Comparison of ENCODE assay signal across 8 mouse cellular contexts in the genomic region with DNA sequence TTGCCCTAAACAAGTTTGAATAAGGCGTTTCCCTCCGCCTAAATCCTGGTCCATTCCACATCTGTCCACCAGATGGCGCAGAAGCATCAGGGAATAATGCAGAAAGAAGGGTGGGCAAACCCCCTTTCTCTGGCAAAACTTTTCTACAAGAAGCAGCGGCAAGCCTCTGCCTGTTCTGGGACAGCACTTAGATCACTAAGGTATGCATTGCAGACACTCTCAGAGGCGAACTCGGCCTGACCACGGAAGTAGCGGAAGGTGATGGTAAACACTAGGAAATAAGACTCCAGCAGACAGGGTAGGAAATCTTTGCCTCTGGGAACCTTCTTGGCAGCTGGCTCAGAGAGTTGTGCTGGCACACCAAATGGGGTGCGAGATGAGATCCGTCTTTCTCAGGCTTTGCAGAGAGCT. TPM values are rescaled to one million over a fixed set of nuclear protein-coding genes. Genes with fewer than 3 reads are reported as not detected.
A peak's percentile ranks its signal among the peaks of the same experiment; 100 is the strongest.
DNase-seq lines count a peak whose midpoint lies in the region; ATAC-seq and TF ChIP-seq lines count a peak whose summit lies in the region.

No protein-coding gene starts in this region.

- peak; percentile 95 for TF ChIP-seq CTCF in E14TG2a.4 (conservative IDR thresholded peaks at IDR 0.05; ENCODE audit: low read length)
- TF ChIP-seq CTCF in brain, embryonic 14.5 days (IDR thresholded peaks at IDR 0.05; ENCODE audit: borderline replicate concordance, extremely low read depth, insufficient read depth, insufficient read length), result peak; percentile 92
- TF ChIP-seq CTCF in liver, postnatal 0 days (IDR thresholded peaks at IDR 0.05; ENCODE audit: low read depth), result peak; percentile 96

- no peaks in the 10 kb centered on the region for H3K36me3 ChIP-seq in E14TG2a.4 (ENCODE audit: insufficient read depth, low read length)
- no peaks in the 10 kb centered on the region for H3K36me3 ChIP-seq in forebrain, embryonic 12.5 days (replicated peaks)
- H3K36me3 ChIP-seq in heart, embryonic 16.5 days (ENCODE audit: control insufficient read depth, insufficient read depth), result no peaks in the 10 kb centered on the region
- H3K36me3 ChIP-seq in liver, postnatal 0 days (replicated peaks; ENCODE audit: insufficient read depth, low read length), result no peaks in the 10 kb centered on the region
- H3K36me3 ChIP-seq in neural tube, embryonic 15.5 days, result no peaks in the 10 kb centered on the region

- no peak for TF ChIP-seq EP300 in liver, postnatal 0 days (IDR thresholded peaks at IDR 0.05; ENCODE audit: low read depth)

- H3K4me1 ChIP-seq in E14TG2a.4 (replicated peaks; ENCODE audit: low read depth, low read length), result peaks cover 78% of the 10 kb centered on the region
- peaks cover 4% of the 10 kb centered on the region; the same call in 1 of the 2 replicates for H3K4me1 ChIP-seq in forebrain, embryonic 12.5 days
- peaks cover 9% of the 10 kb centered on the region for H3K4me1 ChIP-seq in heart, embryonic 16.5 days (ENCODE audit: control insufficient read depth, insufficient read depth, low read length)
- peaks cover 8% of the 10 kb centered on the region for H3K4me1 ChIP-seq in liver, postnatal 0 days (ENCODE audit: insufficient read depth)
- H3K4me1 ChIP-seq in neural tube, embryonic 15.5 days, result peaks cover 10% of the 10 kb centered on the region

- H3K9me3 ChIP-seq in E14TG2a.4 (ENCODE audit: low read length), result no peaks in the 10 kb centered on the region
- no peaks in the 10 kb centered on the region for H3K9me3 ChIP-seq in forebrain, embryonic 12.5 days
- no peaks in the 10 kb centered on the region for H3K9me3 ChIP-seq in heart, embryonic 16.5 days (replicated peaks; ENCODE audit: control insufficient read depth, low read length)
- H3K9me3 ChIP-seq in liver, postnatal 0 days (ENCODE audit: low read length), result no peaks in the 10 kb centered on the region
- H3K9me3 ChIP-seq in neural tube, embryonic 15.5 days (replicated peaks), result no peaks in the 10 kb centered on the region

- peak overlapping the region; percentile 43 for H3K4me3 ChIP-seq in E14TG2a.4 (replicated peaks; ENCODE audit: low read length)
- no peak overlapping the region for H3K4me3 ChIP-seq in forebrain, embryonic 12.5 days (replicated peaks)
- H3K4me3 ChIP-seq in heart, embryonic 16.5 days (ENCODE audit: low read length), result peak overlapping the region; percentile 51
- H3K4me3 ChIP-seq in liver, postnatal 0 days (ENCODE audit: low read depth, low read length), result peak overlapping the region; percentile 18; the same call in 1 of the 2 replicates
- H3K4me3 ChIP-seq in neural tube, embryonic 15.5 days (replicated peaks), result no peak overlapping the region

- no peak overlapping the region for H3K27ac ChIP-seq in forebrain, embryonic 12.5 days
- no peak overlapping the region for H3K27ac ChIP-seq in heart, embryonic 16.5 days (ENCODE audit: low read length)
- H3K27ac ChIP-seq in liver, postnatal 0 days (ENCODE audit: low read depth), result no peak overlapping the region
- H3K27ac ChIP-seq in neural tube, embryonic 15.5 days (replicated peaks), result no peak overlapping the region

- TF ChIP-seq POLR2A in brain, embryonic 14.5 days (IDR thresholded peaks at IDR 0.05; ENCODE audit: borderline replicate concordance, extremely low read depth, insufficient read depth, insufficient read length, poor library complexity, severe bottlenecking), result no peak

- peak overlapping the region; percentile 24 for H3K4me2 ChIP-seq in forebrain, embryonic 12.5 days
- H3K4me2 ChIP-seq in heart, embryonic 16.5 days (ENCODE audit: low read depth, low read length), result peak overlapping the region; percentile 80
- H3K4me2 ChIP-seq in liver, postnatal 0 days (ENCODE audit: low read depth, low read length), result peak overlapping the region; percentile 68
- H3K4me2 ChIP-seq in neural tube, embryonic 15.5 days, result peak overlapping the region; percentile 46

- no peak overlapping the region for H3K9ac ChIP-seq in forebrain, embryonic 12.5 days
- peak overlapping the region; percentile 69 for H3K9ac ChIP-seq in heart, embryonic 16.5 days (ENCODE audit: low read length)
- no peak overlapping the region; the same call in 1 of the 2 replicates for H3K9ac ChIP-seq in liver, postnatal 0 days (replicated peaks)
- H3K9ac ChIP-seq in neural tube, embryonic 15.5 days (replicated peaks), result no peak overlapping the region

- ATAC-seq in forebrain, embryonic 12.5 days (ENCODE audit: low FRiP score), result no peak
- ATAC-seq in heart, embryonic 16.5 days (replicated peaks; ENCODE audit: extremely low read depth, insufficient read depth, low FRiP score), result no peak
- no peak for ATAC-seq in liver, postnatal 0 days
- ATAC-seq in neural tube, embryonic 15.5 days (ENCODE audit: low FRiP score), result no peak

- peak; percentile 88 for DNase-seq in brain, embryonic 14.5 days (ENCODE audit: low read depth)
- DNase-seq in kidney, postnatal 36 days, result peak; percentile 63 to 85
- peak; percentile 76 for DNase-seq in liver, postnatal 0 days
- peak; percentile 70 for DNase-seq in thymus, postnatal 0 days (ENCODE audit: low spot score)

- H3K27me3 ChIP-seq in E14TG2a.4 (ENCODE audit: insufficient read depth, low read length), result no peaks in the 10 kb centered on the region
- no peaks in the 10 kb centered on the region for H3K27me3 ChIP-seq in forebrain, embryonic 12.5 days
- no peaks in the 10 kb centered on the region for H3K27me3 ChIP-seq in heart, embryonic 16.5 days (ENCODE audit: control insufficient read depth, insufficient read depth, low read length)
- no peaks in the 10 kb centered on the region for H3K27me3 ChIP-seq in liver, postnatal 0 days (ENCODE audit: insufficient read depth, low read length)
- H3K27me3 ChIP-seq in neural tube, embryonic 15.5 days (replicated peaks), result no peaks in the 10 kb centered on the region

- WGBS in forebrain, embryonic 12.5 days, result 13% methylated on average over 10 of the region's 10 CpGs
- under 1% methylated on average over 10 of the region's 10 CpGs for WGBS in heart, embryonic 16.5 days
- 11% methylated on average over 10 of the region's 10 CpGs for WGBS in liver, postnatal 0 days (ENCODE audit: insufficient replicate concordance)
- whole genome bisulfite sequencing in neural tube, embryonic 15.5 days, result 8% methylated on average over 10 of the region's 10 CpGs

RNA-seq across cellular contexts. Expression of a gene that starts 7.2 kb away (rescaled TPM):
- 0.16 and 0.18 TPM in 2 replicates for polyA plus RNA-seq in brain, embryonic 14.5 days (2012; rRNA removed)
- polyA plus RNA-seq in forebrain, embryonic 12.5 days (2016; fragmentation: Nextera tagmentation; extraction: Ambion mirVana), result 0.18 TPM in 1 of 2 replicates, not detected in the other
- 0.32 TPM in 1 of 2 replicates, not detected in the other for polyA plus RNA-seq in heart, embryonic 16.5 days (2015; fragmentation: Nextera tagmentation; extraction: Ambion mirVana)
- polyA plus RNA-seq in liver, postnatal 0 days (2015; fragmentation: Nextera tagmentation; extraction: Ambion mirVana), result 0.12 TPM in 1 of 2 replicates, not detected in the other
- 0.19 and 0.47 TPM in 2 replicates for polyA plus RNA-seq in neural tube, embryonic 15.5 days (2015; fragmentation: Nextera tagmentation; extraction: Ambion mirVana)
- 0.16 and 0.21 TPM in 2 replicates for polyA plus RNA-seq in thymus, postnatal 0 days (2015; fragmentation: Nextera tagmentation; extraction: Ambion mirVana)

RNA-seq across cellular contexts. Expression of a gene that starts 14.7 kb away (rescaled TPM):
- polyA plus RNA-seq in brain, embryonic 14.5 days (2012; rRNA removed), result 12.8 and 15.0 TPM in 2 replicates
- polyA plus RNA-seq in forebrain, embryonic 12.5 days (2016; fragmentation: Nextera tagmentation; extraction: Ambion mirVana), result 83.6 and 101 TPM in 2 replicates
- 96.1 and 97.5 TPM in 2 replicates for polyA plus RNA-seq in heart, embryonic 16.5 days (2015; fragmentation: Nextera tagmentation; extraction: Ambion mirVana)
- 18.1 and 20.8 TPM in 2 replicates for polyA plus RNA-seq in liver, postnatal 0 days (2015; fragmentation: Nextera tagmentation; extraction: Ambion mirVana)
- 60.1 and 73.0 TPM in 2 replicates for polyA plus RNA-seq in neural tube, embryonic 15.5 days (2015; fragmentation: Nextera tagmentation; extraction: Ambion mirVana)
- 34.0 and 36.0 TPM in 2 replicates for polyA plus RNA-seq in thymus, postnatal 0 days (2015; fragmentation: Nextera tagmentation; extraction: Ambion mirVana)

RNA-seq across cellular contexts. Expression of a gene that starts 31.5 kb away (rescaled TPM):
- 0.15 and 0.45 TPM in 2 replicates for polyA plus RNA-seq in brain, embryonic 14.5 days (2012; rRNA removed)
- 0.23 and 0.59 TPM in 2 replicates for polyA plus RNA-seq in forebrain, embryonic 12.5 days (2016; fragmentation: Nextera tagmentation; extraction: Ambion mirVana)
- polyA plus RNA-seq in heart, embryonic 16.5 days (2015; fragmentation: Nextera tagmentation; extraction: Ambion mirVana), result 0.14 and 0.20 TPM in 2 replicates
- polyA plus RNA-seq in liver, postnatal 0 days (2015; fragmentation: Nextera tagmentation; extraction: Ambion mirVana), result not detected in 2 replicates
- polyA plus RNA-seq in neural tube, embryonic 15.5 days (2015; fragmentation: Nextera tagmentation; extraction: Ambion mirVana), result 2.5 and 3.9 TPM in 2 replicates
- not detected in 2 replicates for polyA plus RNA-seq in thymus, postnatal 0 days (2015; fragmentation: Nextera tagmentation; extraction: Ambion mirVana)

Comparison
In these comparisons a context has a peak if more than half of its experiments do, and no peak if none do; other contexts are left out.
1. H3K4me3 ChIP-seq: peak in E14TG2a.4 (single experiment), heart, embryonic 16.5 days (single experiment) and liver, postnatal 0 days (single experiment); none in forebrain, embryonic 12.5 days (single experiment) and neural tube, embryonic 15.5 days (single experiment).
2. H3K4me2 ChIP-seq: peak in every context shown above with its lines; median percentile 80 in heart, embryonic 16.5 days; 68 in liver, postnatal 0 days; 46 in neural tube, embryonic 15.5 days; 24 in forebrain, embryonic 12.5 days.
3. Peak in every context shown above with its lines, with median percentiles within 50 percentile points of each other: CTCF ChIP-seq and DNase-seq.